Mouse (Mus musculus): ENCODE measurements around the gene Frs2.
"Not testable (repeated sequence)": the region's sequence is repeated elsewhere in the genome, so short reads cannot be mapped to it uniquely, and the experiment has no call there.

The Frs2 gene

DNA sequence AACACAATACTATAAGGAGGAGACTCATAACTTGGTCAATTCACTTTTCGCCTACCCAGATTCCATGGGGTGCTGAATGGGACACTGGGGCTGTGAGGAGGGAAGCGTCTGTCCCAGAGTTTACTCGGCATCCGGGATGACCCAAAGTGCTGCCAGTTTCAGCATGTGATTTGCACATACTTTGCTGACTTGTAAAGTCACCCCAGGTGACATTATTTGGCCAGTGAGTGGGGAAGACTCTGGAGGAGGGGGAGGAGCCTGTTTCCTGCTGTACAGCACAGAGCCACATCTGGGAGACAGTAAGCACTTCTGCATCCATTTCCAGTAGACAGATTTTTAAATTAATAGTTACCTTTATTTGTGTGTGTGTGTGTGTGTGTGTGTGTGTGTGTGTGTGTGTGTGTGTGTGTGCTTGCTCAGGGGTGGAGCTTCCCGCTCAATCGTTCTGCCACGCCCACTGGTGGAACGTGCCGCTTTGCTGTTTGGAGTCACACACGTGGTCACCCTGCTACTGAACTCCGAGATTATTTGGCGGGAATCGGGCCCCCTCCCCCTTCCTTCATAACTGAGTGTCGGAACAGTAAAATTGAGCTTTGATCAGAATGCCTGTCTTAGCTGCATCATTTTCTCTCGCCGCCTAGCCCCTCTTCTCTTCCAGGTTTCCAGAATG is 104.7 kb downstream of the Frs2 start:
- not testable (repeated sequence) for DNase-seq (ENCODE audit: low spot score in 2 of 2)

DNA sequence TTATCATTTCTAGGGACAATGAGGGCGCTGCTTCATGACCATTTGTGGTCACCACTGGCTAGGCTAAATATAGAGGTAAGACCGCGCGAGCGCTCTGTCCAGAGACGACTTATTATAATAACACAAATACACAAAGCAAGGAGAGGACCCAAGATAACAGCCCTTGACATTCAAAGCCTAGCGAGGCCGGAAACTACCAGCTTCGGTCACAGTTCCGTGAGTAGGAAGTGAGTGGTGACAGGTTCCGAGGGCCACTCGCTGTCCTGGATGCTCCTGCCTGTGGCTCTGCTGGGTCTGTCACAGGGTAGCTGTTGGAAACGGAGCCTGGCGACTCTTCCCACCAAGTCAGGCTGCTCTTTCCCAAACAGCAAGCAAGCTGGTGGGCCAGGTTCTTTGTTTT is 106.0 kb downstream of the Frs2 start:
- DNase-seq (ENCODE audit: low spot score in 2 of 2): no peak

GRCm38 (mm10) chr10:117040355-117040754 is 108.0 kb downstream of the Frs2 start:
- DNase-seq (ENCODE audit: low spot score in 2 of 2): no peak

DNA sequence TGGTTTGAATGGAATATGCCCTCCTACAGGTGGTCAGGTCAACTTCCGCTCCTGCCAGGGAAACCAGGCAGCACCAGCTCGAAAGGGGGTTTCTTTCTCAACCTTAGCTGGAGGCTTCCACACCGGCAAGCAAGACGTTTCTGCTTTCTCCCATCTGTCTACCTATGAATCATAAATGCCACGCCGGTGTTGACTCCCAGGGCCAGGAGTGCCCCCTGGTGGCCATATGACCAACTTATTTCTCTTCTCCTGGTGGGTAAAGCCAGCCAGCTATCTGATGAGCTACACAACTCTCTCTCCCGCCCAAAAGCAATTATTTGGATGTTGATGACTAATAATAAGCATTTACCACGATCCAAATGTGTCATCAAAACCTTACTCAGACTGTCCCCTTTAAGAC is 114.5 kb downstream of the Frs2 start:
- DNase-seq (ENCODE audit: low spot score in 2 of 2): peak; percentile 40 to 69

- DNase-seq (ENCODE audit: low spot score in 2 of 2): no peak
These were observed 117.2 kb downstream of the Frs2 start for GRCm38 (mm10) chr10:117031160-117031559.

DNA sequence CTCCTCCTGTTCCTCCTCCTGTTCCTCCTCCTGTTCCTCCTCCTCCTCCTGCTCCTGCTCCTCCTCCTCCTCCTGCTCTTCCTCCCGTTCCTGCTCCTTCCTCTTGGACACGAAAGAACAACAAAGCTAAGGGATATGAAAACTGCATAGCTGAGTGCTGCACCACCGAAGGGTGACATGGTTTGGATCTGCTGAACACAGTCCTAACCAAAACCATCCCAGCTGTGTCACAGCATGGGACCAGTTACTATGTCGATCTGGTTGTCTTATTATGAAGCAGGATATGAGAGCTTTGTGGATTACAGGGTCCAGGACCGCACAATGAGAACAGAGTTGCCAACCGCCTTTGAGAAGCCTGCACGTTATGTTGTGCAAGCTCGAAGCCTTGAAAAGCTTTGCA is 122.2 kb downstream of the Frs2 start:
- DNase-seq (ENCODE audit: low spot score in 2 of 2): no peak

DNA sequence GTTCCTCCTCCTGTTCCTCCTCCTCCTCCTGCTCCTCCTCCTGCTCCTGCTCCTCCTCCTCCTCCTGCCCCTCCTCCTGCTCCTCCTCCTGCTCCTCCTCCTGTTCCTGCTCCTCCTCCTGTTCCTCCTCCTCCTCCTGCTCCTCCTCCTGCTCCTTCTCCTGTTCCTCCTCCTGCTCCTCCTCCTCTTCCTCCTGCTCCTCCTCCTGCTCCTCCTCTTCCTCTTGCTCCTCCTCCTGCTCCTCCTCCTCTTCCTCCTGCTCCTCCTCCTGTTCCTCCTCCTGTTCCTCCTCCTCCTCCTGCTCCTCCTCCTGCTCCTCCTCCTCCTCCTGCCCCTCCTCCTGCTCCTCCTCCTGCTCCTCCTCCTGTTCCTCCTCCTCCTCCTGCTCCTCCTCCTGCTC is 122.6 kb downstream of the Frs2 start:
- not testable (repeated sequence) for DNase-seq (ENCODE audit: low spot score in 2 of 2)

DNA sequence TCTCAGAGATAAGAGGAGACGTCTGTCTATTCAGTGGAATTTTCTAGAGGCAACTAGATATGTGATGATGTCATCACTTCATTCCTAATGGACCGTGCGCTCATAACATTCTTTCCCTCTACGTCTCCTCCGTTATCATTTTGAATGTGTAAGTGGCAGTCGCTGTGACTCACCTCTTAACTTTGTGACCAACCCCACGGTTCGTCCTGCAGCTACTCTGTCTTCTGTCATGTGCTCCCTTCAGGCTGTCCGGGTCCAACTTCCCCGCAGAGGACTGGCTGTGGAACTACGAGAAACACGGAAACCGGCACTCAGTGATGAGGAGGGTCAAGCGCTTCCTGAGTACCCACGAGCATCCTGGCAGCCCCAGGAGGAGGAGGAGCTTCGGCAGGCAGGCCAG is 124.6 kb downstream of the Frs2 start:
- DNase-seq (ENCODE audit: low spot score in 2 of 2): no peak

DNA sequence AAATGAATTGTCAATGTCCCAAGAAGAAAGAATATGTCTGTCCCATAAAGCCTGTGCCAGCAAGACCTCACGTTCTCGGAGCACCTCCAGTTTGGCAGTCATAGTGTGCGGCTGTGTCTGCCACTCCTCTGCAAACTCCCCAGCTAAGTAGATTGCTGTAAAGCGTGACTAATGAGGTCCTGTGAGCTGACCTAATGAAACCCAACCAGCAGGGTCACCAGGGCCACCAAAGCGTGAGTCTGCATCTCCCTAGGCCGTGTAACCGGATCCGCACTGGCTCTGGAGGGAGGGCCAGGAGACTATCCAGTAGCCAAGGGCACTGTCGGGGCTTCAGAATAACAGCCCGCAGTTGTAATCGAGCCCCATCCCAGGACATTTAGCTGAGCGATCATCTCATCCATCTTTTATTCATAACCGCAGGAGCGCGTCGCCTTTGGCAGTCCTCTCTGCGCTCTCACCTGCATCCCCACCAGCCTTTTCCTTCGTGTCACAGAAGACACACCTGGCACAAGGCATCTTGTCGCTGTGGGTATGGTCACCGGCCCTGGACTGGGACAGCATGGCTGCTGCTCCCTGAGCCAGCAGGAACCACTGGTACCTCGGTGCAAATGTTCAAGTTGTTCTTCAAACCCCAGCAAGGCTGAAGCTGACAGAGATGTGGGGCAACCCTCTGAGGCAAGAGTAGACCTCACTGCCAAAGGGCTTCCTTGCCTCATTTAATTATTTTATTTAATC is 127.1 kb downstream of the Frs2 start:
- DNase-seq (ENCODE audit: low spot score in 2 of 2): no peak

All from spleen, postnatal 14 days (tissue).